Mouse (Mus musculus): ENCODE data around the gene Alyref2.
A peak's percentile ranks its signal among the peaks of the same experiment; 100 is the strongest.

Alyref2 gene

GRCm38 (mm10) chr1:171501016-171501610 lies 2.2 kb upstream of the Alyref2 start:
- DNase-seq (ENCODE audit: low spot score), result no peak

GRCm38 (mm10) chr1:171501636-171502080 lies 1.6 kb upstream of the Alyref2 start:
- DNase-seq (ENCODE audit: low spot score), result no peak

GRCm38 (mm10) chr1:171502388-171503249 lies 659 bp upstream of the Alyref2 start:
- no peak for DNase-seq (ENCODE audit: low spot score)

GRCm38 (mm10) chr1:171503592-171504291 lies 464 bp downstream of the Alyref2 start:
- peak; percentile 32 for DNase-seq (ENCODE audit: low spot score)

- no peak for DNase-seq (ENCODE audit: low spot score)
Measured at GRCm38 (mm10) chr1:171504586-171504985, 1.3 kb downstream of the Alyref2 start.

GRCm38 (mm10) chr1:171513234-171513633 lies 10.0 kb downstream of the Alyref2 start:
- no peak for DNase-seq (ENCODE audit: low spot score)

GRCm38 (mm10) chr1:171513760-171514159 lies 10.5 kb downstream of the Alyref2 start:
- DNase-seq (ENCODE audit: low spot score), result no peak

GRCm38 (mm10) chr1:171515039-171515438 lies 11.8 kb downstream of the Alyref2 start:
- DNase-seq (ENCODE audit: low spot score), result no peak

- DNase-seq (ENCODE audit: low spot score), result no peak
Measured at GRCm38 (mm10) chr1:171515557-171515956, 12.3 kb downstream of the Alyref2 start.

GRCm38 (mm10) chr1:171531367-171531766 lies 28.1 kb downstream of the Alyref2 start:
- DNase-seq (ENCODE audit: low spot score), result no peak

GRCm38 (mm10) chr1:171532830-171533229 lies 29.6 kb downstream of the Alyref2 start:
- DNase-seq (ENCODE audit: low spot score), result no peak

GRCm38 (mm10) chr1:171534557-171534956 lies 31.3 kb downstream of the Alyref2 start:
- DNase-seq (ENCODE audit: low spot score), result no peak

- no peak for DNase-seq (ENCODE audit: low spot score)
Measured at GRCm38 (mm10) chr1:171535194-171535593, 31.9 kb downstream of the Alyref2 start, which contains the start of gene Itln1. Gene Itln1 (minus strand): TSS chr1:171535294.

GRCm38 (mm10) chr1:171540694-171541093 lies 37.4 kb downstream of the Alyref2 start:
- no peak for DNase-seq (ENCODE audit: low spot score)

- DNase-seq (ENCODE audit: low spot score), result no peak
Measured at GRCm38 (mm10) chr1:171551326-171551725, 48.0 kb downstream of the Alyref2 start.

GRCm38 (mm10) chr1:171552230-171552629 lies 49.0 kb downstream of the Alyref2 start:
- no peak for DNase-seq (ENCODE audit: low spot score)

GRCm38 (mm10) chr1:171553359-171554341 lies 50.4 kb downstream of the Alyref2 start:
- DNase-seq (ENCODE audit: low spot score), result no peak
